Mouse (Mus musculus) megakaryocyte, embryonic 14.5 days (primary cell): ENCODE results near the gene Olfr1446.

Experiments used
- FLI1 ChIP-seq: IDR thresholded peaks from 2 replicates; pipeline ENCODE4 v1.6.1; 2012; ENCODE audit warnings: low read length, inconsistent platforms, mixed read lengths
- GATA1 ChIP-seq: IDR thresholded peaks from 3 replicates; pipeline ENCODE4 v1.6.1; 2012; ENCODE audit warnings: mixed read lengths, low read length, inconsistent platforms, borderline replicate concordance

GRCm38 (mm10) chr19:12893424-12893823 is at the start of gene Olfr1446:
- no peak for TF ChIP-seq GATA1
- TF ChIP-seq FLI1: no peak
